Mouse (Mus musculus) bone marrow, adult 2 months (tissue): Measurements from ENCODE around the gene Tspan5.

Experiments
- CTCF ChIP-seq: fragments of 200-500 bp; IDR thresholded peaks from 2 replicates; pipeline ENCODE4 v1.5.1; 2011; ENCODE audit warnings: low read length, control low read depth; ENCODE audit not compliant: control insufficient read depth, insufficient read depth
- POLR2A ChIP-seq: fragments of 200-500 bp; IDR thresholded peaks from 2 replicates; pipeline ENCODE4 v1.6.1; 2011; ENCODE audit warnings: low read depth, mild to moderate bottlenecking, control low read depth, low read length, borderline replicate concordance; ENCODE audit not compliant: control insufficient read depth

DNA sequence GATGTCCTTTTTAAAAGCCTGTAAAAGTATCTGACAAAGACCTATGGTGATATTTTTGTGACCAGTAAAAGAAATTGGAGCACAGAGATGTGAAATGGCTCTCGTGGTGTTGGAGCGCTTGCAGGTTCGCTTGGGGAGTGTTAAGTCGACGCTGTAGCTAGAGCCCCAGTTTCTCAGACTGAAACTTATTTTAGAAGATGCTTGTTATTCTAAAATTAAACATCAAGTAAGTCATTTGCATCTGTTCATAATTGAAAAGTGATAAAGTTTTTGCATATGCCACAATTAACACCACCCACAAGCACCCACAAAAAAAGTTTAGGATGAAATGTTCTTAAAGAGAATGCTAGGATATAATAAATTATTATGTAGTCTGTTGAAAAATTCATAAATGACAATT is 6.0 kb downstream of the Tspan5 start:
- TF ChIP-seq CTCF (no peak), POLR2A (no peak)
